Mouse (Mus musculus): ENCODE results near the gene Fgfr1op2.

DNA sequence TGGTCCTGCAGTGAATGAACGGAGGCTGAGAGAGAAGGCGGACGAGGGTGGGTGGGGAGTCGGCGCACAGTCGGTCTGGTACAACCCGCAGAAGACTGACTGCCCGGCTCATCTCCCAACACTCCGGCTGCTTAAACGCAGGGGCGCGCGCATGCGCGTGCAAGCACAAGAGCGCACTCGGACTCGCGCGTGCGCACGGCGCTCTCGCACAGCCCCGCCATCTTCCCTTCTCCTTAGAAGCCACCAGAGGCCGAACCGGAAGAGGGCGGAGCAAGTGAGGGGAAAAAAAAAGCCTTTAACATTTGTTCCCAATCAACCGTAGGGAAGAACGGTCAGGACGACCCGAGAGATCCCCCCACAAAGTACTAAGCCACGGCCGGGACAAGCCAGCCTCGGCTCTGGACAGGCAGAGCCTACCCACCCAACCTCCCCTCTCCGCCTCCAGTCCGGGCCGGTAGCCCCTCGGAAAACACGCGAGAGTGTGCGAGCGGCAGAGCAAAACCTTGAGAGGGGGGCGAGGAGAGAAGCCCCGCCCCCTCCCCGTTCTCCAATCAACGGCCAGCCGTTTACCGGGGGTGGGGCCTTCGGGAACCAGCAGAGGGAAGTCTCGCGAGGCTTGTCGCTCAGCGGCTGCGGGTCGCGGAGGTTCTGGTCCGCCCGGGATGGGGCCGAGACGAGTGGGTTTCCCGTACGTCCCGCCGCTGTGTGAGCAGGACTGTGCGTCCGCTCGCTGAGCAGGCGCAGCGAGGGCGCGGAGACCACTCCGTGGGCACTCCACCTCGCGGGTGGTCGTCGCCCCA is 507 bp downstream of the Fgfr1op2 start, which contains the start of gene Ints13:
- no peak for TF ChIP-seq CTCF (IDR thresholded peaks at IDR 0.05; ENCODE audit: low read depth, low read length)
- no peak for TF ChIP-seq TAL1 (conservative IDR thresholded peaks at IDR 0.05; ENCODE audit: low read depth, low read length)
- no peak for TF ChIP-seq GATA1 (IDR thresholded peaks at IDR 0.05; ENCODE audit: borderline replicate concordance, low read length)

Data from G1E (cell line).